Mouse (Mus musculus): Measurements from ENCODE around the gene Gpc5.
"Not testable (repeated sequence)": the region's sequence is repeated elsewhere in the genome, so short reads cannot be mapped to it uniquely, and the experiment has no call there.

Gene Gpc5

GRCm38 (mm10) chr14:115092081-115092480 lies at the start of gene Gpc5:
Gpc5 (plus strand) TSS chr14:115092215.
- DNase-seq (ENCODE audit: low read depth, low spot score), result no peak

- peak; percentile 64 for DNase-seq (ENCODE audit: low read depth, low spot score)
These were observed 49.4 kb upstream of the Gpc5 start for GRCm38 (mm10) chr14:115042660-115043059.

- DNase-seq (ENCODE audit: low read depth, low spot score), result no peak
These were observed 48.0 kb upstream of the Gpc5 start for GRCm38 (mm10) chr14:115044016-115044415.

- no peak for DNase-seq (ENCODE audit: low read depth, low spot score)
These were observed 46.3 kb upstream of the Gpc5 start for GRCm38 (mm10) chr14:115045712-115046111.

- DNase-seq (ENCODE audit: low read depth, low spot score), result peak; percentile 50
These were observed 44.7 kb upstream of the Gpc5 start for GRCm38 (mm10) chr14:115047316-115047715.

- peak; percentile 63 for DNase-seq (ENCODE audit: low read depth, low spot score)
These were observed 43.8 kb upstream of the Gpc5 start for GRCm38 (mm10) chr14:115047990-115048862.

GRCm38 (mm10) chr14:115048863-115049566 lies 43.0 kb upstream of the Gpc5 start:
- peak; percentile 73 for DNase-seq (ENCODE audit: low read depth, low spot score)

GRCm38 (mm10) chr14:115049831-115050230 lies 42.2 kb upstream of the Gpc5 start:
- no peak for DNase-seq (ENCODE audit: low read depth, low spot score)

GRCm38 (mm10) chr14:115051106-115051760 lies 40.8 kb upstream of the Gpc5 start:
- no peak for DNase-seq (ENCODE audit: low read depth, low spot score)

- DNase-seq (ENCODE audit: low read depth, low spot score), result no peak
These were observed 39.6 kb upstream of the Gpc5 start for GRCm38 (mm10) chr14:115052371-115052770.

- DNase-seq (ENCODE audit: low read depth, low spot score), result no peak
These were observed 37.8 kb upstream of the Gpc5 start for GRCm38 (mm10) chr14:115054252-115054651.

- peak; percentile 45 for DNase-seq (ENCODE audit: low read depth, low spot score)
These were observed 34.5 kb upstream of the Gpc5 start for GRCm38 (mm10) chr14:115057524-115057923.

- not testable (repeated sequence) for DNase-seq (ENCODE audit: low read depth, low spot score)
These were observed 25.9 kb upstream of the Gpc5 start for GRCm38 (mm10) chr14:115066164-115066563.

- no peak for DNase-seq (ENCODE audit: low read depth, low spot score)
These were observed 21.5 kb upstream of the Gpc5 start for GRCm38 (mm10) chr14:115070534-115070933.

GRCm38 (mm10) chr14:115077340-115077739 lies 14.7 kb upstream of the Gpc5 start:
- no peak for DNase-seq (ENCODE audit: low read depth, low spot score)

GRCm38 (mm10) chr14:115078064-115078463 lies 14.0 kb upstream of the Gpc5 start:
- DNase-seq (ENCODE audit: low read depth, low spot score), result no peak

GRCm38 (mm10) chr14:115081728-115082502 lies 10.1 kb upstream of the Gpc5 start:
- DNase-seq (ENCODE audit: low read depth, low spot score), result no peak

- no peak for DNase-seq (ENCODE audit: low read depth, low spot score)
These were observed 1.5 kb upstream of the Gpc5 start for GRCm38 (mm10) chr14:115090516-115090915.

- DNase-seq (ENCODE audit: low read depth, low spot score), result no peak
These were observed 495 bp downstream of the Gpc5 start for GRCm38 (mm10) chr14:115092510-115092909.

GRCm38 (mm10) chr14:115092952-115093351 lies 937 bp downstream of the Gpc5 start:
- no peak for DNase-seq (ENCODE audit: low read depth, low spot score)

- DNase-seq (ENCODE audit: low read depth, low spot score), result no peak
These were observed 8.7 kb downstream of the Gpc5 start for GRCm38 (mm10) chr14:115100617-115101299.

All from A20 (cell line).